17 mouse cellular contexts compared by ENCODE assay signal in the genomic region with DNA sequence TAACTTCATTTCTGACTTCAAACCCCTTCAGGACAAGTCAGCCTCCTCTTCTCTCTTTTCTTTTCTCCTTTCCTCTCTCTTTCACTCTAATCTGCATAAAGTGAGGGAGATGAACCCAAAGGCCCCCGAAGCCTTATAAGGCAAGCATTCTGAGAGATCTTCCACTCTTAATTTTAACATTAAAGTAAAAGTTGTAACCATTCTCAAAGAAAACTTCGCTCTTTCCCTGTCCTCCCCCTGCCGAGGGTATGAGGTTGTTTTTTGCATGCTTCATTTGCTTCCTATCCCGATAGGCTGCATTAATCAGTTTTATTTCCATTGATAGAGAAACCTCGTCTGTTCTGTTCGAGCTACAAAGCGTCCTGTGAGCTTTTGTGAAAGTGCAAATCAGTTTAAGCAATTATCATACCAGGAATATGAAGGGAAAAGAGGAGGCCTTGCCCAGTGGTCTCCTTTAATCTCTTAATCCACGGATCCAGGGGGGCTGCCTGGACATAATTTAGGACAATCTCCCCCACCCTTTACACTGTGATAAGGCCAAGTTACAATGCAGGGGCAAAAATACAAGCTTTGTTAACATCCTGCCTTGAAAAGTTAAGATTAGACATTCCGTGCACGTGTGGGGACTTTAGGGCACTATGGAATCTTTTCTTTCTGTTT. TPM values are rescaled to one million over a fixed set of nuclear protein-coding genes. Genes with fewer than 3 reads are reported as not detected.
DNase-seq lines count a peak whose midpoint lies in the region; ATAC-seq lines count a peak whose summit lies in the region.
"Had no signal": no experiment of that assay in that cellular context is flagged by ENCODE, and none has a peak within 500 bp of the region (broad histone marks: within the 10 kb centered on the region; RNA-seq: fewer than 3 reads in every experiment).

No protein-coding gene starts in this region.

- peak overlapping the region; percentile 84 for H3K27ac ChIP-seq in kidney, embryonic 15.5 days
- peak overlapping the region; percentile 100 for H3K27ac ChIP-seq in forebrain, embryonic 10.5 days
- H3K27ac ChIP-seq in midbrain, embryonic 12.5 days (replicated peaks): peak overlapping the region; percentile 60
- H3K27ac ChIP-seq: heart, embryonic 10.5 days; left cerebral cortex, adult 2 months; liver, embryonic 13.5 days had no signal

- WGBS in kidney, embryonic 15.5 days: 6% methylated on average over 10 of the region's 10 CpGs
- WGBS in forebrain, embryonic 10.5 days: 1% methylated on average over 10 of the region's 10 CpGs
- WGBS in midbrain, embryonic 12.5 days: 1% methylated on average over 10 of the region's 10 CpGs

- no peak for ATAC-seq in kidney, embryonic 15.5 days (replicated peaks; ENCODE audit: low FRiP score)
- ATAC-seq in midbrain, embryonic 12.5 days (ENCODE audit: low FRiP score, low read depth): 0 out of 2 replicates have a peak, but pooled peaks have one; percentile 32

- H3K36me3 ChIP-seq in kidney, embryonic 15.5 days: no peaks in the 10 kb centered on the region
- peaks cover 36% of the 10 kb centered on the region for H3K36me3 ChIP-seq in forebrain, embryonic 10.5 days (replicated peaks)
- no peaks in the 10 kb centered on the region for H3K36me3 ChIP-seq in midbrain, embryonic 12.5 days
- H3K36me3 ChIP-seq: heart, embryonic 10.5 days; liver, embryonic 13.5 days had no signal

- H3K9me3 ChIP-seq in kidney, embryonic 15.5 days (replicated peaks): no peaks in the 10 kb centered on the region
- H3K9me3 ChIP-seq in forebrain, embryonic 10.5 days: no peaks in the 10 kb centered on the region
- H3K9me3 ChIP-seq in midbrain, embryonic 12.5 days: no peaks in the 10 kb centered on the region
- H3K9me3 ChIP-seq: heart, embryonic 10.5 days; liver, embryonic 13.5 days had no signal

- H3K4me1 ChIP-seq in kidney, embryonic 15.5 days: peaks cover 38% of the 10 kb centered on the region
- peaks cover 96% of the 10 kb centered on the region for H3K4me1 ChIP-seq in forebrain, embryonic 10.5 days
- H3K4me1 ChIP-seq in midbrain, embryonic 12.5 days: peaks cover 66% of the 10 kb centered on the region
- H3K4me1 ChIP-seq: liver, embryonic 13.5 days had no signal

- no peak overlapping the region for H3K9ac ChIP-seq in kidney, embryonic 15.5 days
- H3K9ac ChIP-seq in midbrain, embryonic 12.5 days (replicated peaks): no peak overlapping the region
- H3K9ac ChIP-seq: liver, embryonic 13.5 days had no signal

- no peak for DNase-seq in kidney, postnatal 14 days
- DNase-seq in embryo, embryonic 10.5 days (ENCODE audit: low spot score): peak; percentile 62
- DNase-seq in forebrain, embryonic 10.5 days (ENCODE audit: extremely low spot score, low spot score): peak; percentile 67
- DNase-seq in cerebellum, adult 18-20 months: no peak
- no peak for DNase-seq in right cerebral cortex, postnatal 36 days (ENCODE audit: low spot score in 2 of 2)
- DNase-seq in thymus, adult 18-20 months: no peak
- DNase-seq: cerebellum, adult 9-11 months; gastrocnemius, postnatal 10 days; liver, embryonic 13.5 days; lung, postnatal 14 days had no signal

- H3K4me3 ChIP-seq in kidney, embryonic 15.5 days (replicated peaks): peak overlapping the region; percentile 15; the same call in 1 of the 2 replicates
- peak overlapping the region; percentile 91 for H3K4me3 ChIP-seq in forebrain, embryonic 10.5 days
- 0 out of 2 replicates have a peak overlapping the region, but pooled peaks have one; percentile 9 for H3K4me3 ChIP-seq in midbrain, embryonic 12.5 days
- H3K4me3 ChIP-seq: erythroblast, embryonic 14.5 days; heart, embryonic 10.5 days; left cerebral cortex, adult 2 months; liver, embryonic 13.5 days had no signal

- peaks cover 99% of the 10 kb centered on the region for H3K27me3 ChIP-seq in kidney, embryonic 15.5 days
- peaks cover 100% of the 10 kb centered on the region for H3K27me3 ChIP-seq in forebrain, embryonic 10.5 days (ENCODE audit: poor library complexity, severe bottlenecking)
- H3K27me3 ChIP-seq in midbrain, embryonic 12.5 days: peaks cover 90% of the 10 kb centered on the region

- peak overlapping the region; percentile 60 for H3K4me2 ChIP-seq in kidney, embryonic 15.5 days
- H3K4me2 ChIP-seq in midbrain, embryonic 12.5 days (replicated peaks): peak overlapping the region; percentile 24
- H3K4me2 ChIP-seq: liver, embryonic 13.5 days had no signal

RNA-seq across cellular contexts. Expression of a gene that starts 7.7 kb away (rescaled TPM):
- 38.8 TPM in 2 replicates for polyA plus RNA-seq in kidney, embryonic 15.5 days (2015; fragmentation: Nextera tagmentation; extraction: Ambion mirVana)
- 44.1 and 48.1 TPM in 2 replicates for polyA plus RNA-seq in forebrain, embryonic 10.5 days (2016; fragmentation: Nextera tagmentation; extraction: Ambion mirVana)
- 17.9 and 23.7 TPM in 2 replicates for polyA plus RNA-seq in midbrain, embryonic 12.5 days (2016; fragmentation: Nextera tagmentation; extraction: Ambion mirVana)
- polyA plus RNA-seq: C2C12; erythroblast, embryonic 14.5 days; large intestine, adult 2 months; liver, embryonic 13.5 days had no signal

Comparison
In these comparisons a context has a peak if more than half of its experiments do, and no peak if none do; other contexts are left out.
1. H3K4me3 ChIP-seq: peak in every context shown above with its lines; median percentile 91 in forebrain, embryonic 10.5 days; 15 in kidney, embryonic 15.5 days; 9 in midbrain, embryonic 12.5 days.
2. DNase-seq: peak in embryo, embryonic 10.5 days (single experiment) and forebrain, embryonic 10.5 days (single experiment); none in kidney, postnatal 14 days (single experiment), cerebellum, adult 18-20 months (0 of 2), right cerebral cortex, postnatal 36 days (0 of 2) and thymus, adult 18-20 months (0 of 2).
3. Peak in every context shown above with its lines, with median percentiles within 50 percentile points of each other: H3K27ac ChIP-seq.